Mouse (Mus musculus): ENCODE measurements around the gene Atp5j2. TPM values are rescaled to one million over a fixed set of nuclear protein-coding genes. Genes with fewer than 3 reads are reported as not detected.

The Atp5j2 gene
- polyA plus RNA-seq, 2 experiments from 2014 or later: 418 to 445 TPM

Other genes starting within 250 kb of the Atp5j2 start
- 1 to 10 TPM; 4.0 to 5.2 TPM for gene Smurf1, start 226.2 kb downstream of the Atp5j2 start, polyA plus RNA-seq (2017; shearing (Covaris generic))
- not detected for gene Gm4871, start 159.3 kb downstream of the Atp5j2 start, polyA plus RNA-seq (2017; shearing (Covaris generic))
- not detected for gene 1700018F24Rik, start 149.1 kb downstream of the Atp5j2 start, polyA plus RNA-seq (2017; shearing (Covaris generic))
- 10 to 100 TPM; 84.8 to 96.6 TPM for gene Arpc1a, start 108.2 kb downstream of the Atp5j2 start, polyA plus RNA-seq (2017; shearing (Covaris generic))
- gene Kpna7, start 108.0 kb downstream of the Atp5j2 start, polyA plus RNA-seq (2017; shearing (Covaris generic)): not detected
- gene Arpc1b, start 77.8 kb downstream of the Atp5j2 start, polyA plus RNA-seq (2017; shearing (Covaris generic)): 1,000 to 10,000 TPM in 1 of 2 experiments, 100 to 1,000 TPM in 1; 727 to 1,112 TPM
- gene Pdap1, start 51.8 kb downstream of the Atp5j2 start, polyA plus RNA-seq (2017; shearing (Covaris generic)): 10 to 100 TPM; 32.2 to 41.5 TPM
- 100 to 1,000 TPM; 107 to 118 TPM for gene Bud31, start 51.7 kb downstream of the Atp5j2 start, polyA plus RNA-seq (2017; shearing (Covaris generic))
- gene Ptcd1, start 25.0 kb downstream of the Atp5j2 start, polyA plus RNA-seq (2017; shearing (Covaris generic)): 10 to 100 TPM in 1 of 2 experiments, 1 to 10 TPM in 1; 7.0 to 18.0 TPM
- gene Cpsf4, start 24.8 kb downstream of the Atp5j2 start, polyA plus RNA-seq (2017; shearing (Covaris generic)): 10 to 100 TPM; 13.7 to 17.7 TPM
- 10 to 100 TPM; 16.7 to 20.3 TPM for gene Zkscan14, start 9.8 kb upstream of the Atp5j2 start, polyA plus RNA-seq (2017; shearing (Covaris generic))
- 1 to 10 TPM; 4.8 to 6.0 TPM for gene Zkscan5, start 12.5 kb upstream of the Atp5j2 start, polyA plus RNA-seq (2017; shearing (Covaris generic))
- gene Zfp655, start 39.7 kb upstream of the Atp5j2 start, polyA plus RNA-seq (2017; shearing (Covaris generic)): 10 to 100 TPM; 59.5 to 61.1 TPM
- gene Zscan25, start 88.4 kb upstream of the Atp5j2 start, polyA plus RNA-seq (2017; shearing (Covaris generic)): under 1 TPM; 0.37 to 0.45 TPM
- not detected for gene Cyp3a57, start 153.2 kb upstream of the Atp5j2 start, polyA plus RNA-seq (2017; shearing (Covaris generic))

Measured in activated CD4-positive, CD25-positive, alpha-beta regulatory T cell, adult 4 months (primary cell).